Mouse (Mus musculus): ENCODE measurements around the gene Hip1.

The Hip1 gene

DNA sequence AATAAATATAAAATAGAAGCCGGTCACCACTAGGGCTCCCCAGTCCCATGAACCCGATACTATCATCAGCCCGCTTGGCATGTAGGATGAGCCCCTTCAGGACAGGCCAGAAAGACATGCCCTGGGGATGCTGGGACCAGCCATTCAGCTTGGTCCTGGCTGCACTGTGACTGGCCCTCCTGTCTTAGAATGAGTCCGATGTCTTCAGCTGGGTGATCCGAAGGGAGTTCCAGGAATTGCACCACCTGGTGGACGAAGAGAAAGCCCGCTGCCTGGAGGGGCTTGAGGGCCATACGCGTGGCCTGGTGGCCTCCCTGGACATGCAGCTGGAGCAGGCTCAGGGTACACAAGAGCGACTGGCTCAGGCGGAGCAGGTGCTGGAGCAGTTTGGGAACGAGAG is 181.4 kb downstream of the Hip1 start:
- no peak for DNase-seq

- no peak for DNase-seq
These were observed 182.3 kb downstream of the Hip1 start for GRCm38 (mm10) chr5:135362572-135362971.

DNA sequence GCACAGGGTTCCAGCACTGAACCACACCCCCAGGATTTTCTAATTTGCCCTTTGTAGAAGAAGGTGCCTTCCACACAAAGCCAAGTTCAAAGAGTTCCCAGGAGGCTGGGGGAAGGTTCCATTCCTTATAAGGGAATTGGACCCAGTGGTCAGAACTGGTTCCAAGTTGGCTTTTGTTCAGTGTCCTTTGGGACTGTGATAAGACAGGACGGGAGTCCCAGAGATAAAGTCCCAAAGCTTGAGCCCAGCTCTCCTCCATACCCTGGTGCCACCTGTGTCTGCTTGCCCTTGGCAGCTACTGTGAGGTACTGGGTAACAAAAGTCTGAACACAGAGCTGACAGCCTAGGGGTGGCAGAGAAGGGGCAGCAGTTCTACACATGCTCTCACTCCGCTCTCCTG is 185.1 kb downstream of the Hip1 start:
- DNase-seq: no peak

DNA sequence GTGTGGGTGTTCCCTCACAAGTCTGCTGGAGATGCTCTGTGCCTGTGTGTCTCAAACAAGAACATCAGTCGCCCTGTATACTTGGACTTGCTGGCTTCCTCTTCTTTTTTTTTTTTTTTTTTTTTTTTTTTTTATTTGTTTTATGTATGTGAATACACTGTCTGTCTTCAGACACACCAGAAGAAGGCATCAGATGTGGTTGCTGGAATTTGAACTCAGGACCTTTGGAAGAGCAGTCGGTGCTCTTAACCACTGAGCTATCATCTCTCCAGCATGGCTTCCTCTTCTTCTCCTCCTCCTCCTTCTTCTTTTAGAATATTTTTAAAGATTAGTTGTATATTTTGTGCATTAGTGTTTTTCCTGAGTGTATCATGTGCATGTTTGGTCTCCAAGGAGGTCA is 187.4 kb downstream of the Hip1 start:
- peak; percentile 25 to 32 for DNase-seq

Measured in spleen, adult 18-20 months (tissue).